Mouse (Mus musculus) forebrain, embryonic 10.5 days (tissue): ENCODE measurements around the gene Etv6. TPM values are rescaled to one million over a fixed set of nuclear protein-coding genes. Genes with fewer than 3 reads are reported as not detected.

Source experiments
- DNase-seq: peaks from one replicate; pipeline ENCODE4 v3.0.0-alpha.2; 2017; ENCODE audit warnings: low spot score; ENCODE audit errors: extremely low spot score
- H3K27ac ChIP-seq: fragments of 300-500 bp; sonication (generic); 2 replicates; pipeline ENCODE4 v1.5.1; 2016; ENCODE audit warnings: mild to moderate bottlenecking
- H3K27me3 ChIP-seq: fragments of 300-500 bp; sonication (generic); 2 replicates; pipeline ENCODE4 v1.6.1; 2016; ENCODE audit warnings: mild to moderate bottlenecking; ENCODE audit not compliant: poor library complexity, severe bottlenecking
- H3K36me3 ChIP-seq: fragments of 300-500 bp; sonication (generic); replicated peaks from 2 replicates; pipeline ENCODE4 v1.6.1; 2016; ENCODE audit warnings: mild to moderate bottlenecking, moderate library complexity
- H3K4me1 ChIP-seq: fragments of 300-500 bp; sonication (generic); 2 replicates; pipeline ENCODE4 v1.6.1; 2016
- H3K4me3 ChIP-seq: fragments of 300-500 bp; sonication (generic); 2 replicates; pipeline ENCODE4 v1.5.1; 2016; ENCODE audit warnings: mild to moderate bottlenecking, moderate library complexity
- H3K9me3 ChIP-seq: fragments of 300-500 bp; sonication (generic); 2 replicates; pipeline ENCODE4 v1.6.1; 2016; ENCODE audit warnings: mild to moderate bottlenecking, moderate library complexity
- WGBS: fragments of 180-500 bp; shearing (Covaris S2); methylation state at CpG from one replicate; pipeline ENCODE4 v1.1.7; 2016; 5-methylcytosine and 5-hydroxymethylcytosine counted together
- polyA plus RNA-seq: library from polyadenylated mRNA; unstranded; fragments of >200 nt; fragmentation: Nextera tagmentation; extraction: Ambion mirVana; gene quantifications from 2 replicates; pipeline ENCODE4 v1.2.1, GENCODE M21; 2016

The Etv6 gene
- polyA plus RNA-seq, 1 experiment from 2014 or later: 16.2 TPM

DNA sequence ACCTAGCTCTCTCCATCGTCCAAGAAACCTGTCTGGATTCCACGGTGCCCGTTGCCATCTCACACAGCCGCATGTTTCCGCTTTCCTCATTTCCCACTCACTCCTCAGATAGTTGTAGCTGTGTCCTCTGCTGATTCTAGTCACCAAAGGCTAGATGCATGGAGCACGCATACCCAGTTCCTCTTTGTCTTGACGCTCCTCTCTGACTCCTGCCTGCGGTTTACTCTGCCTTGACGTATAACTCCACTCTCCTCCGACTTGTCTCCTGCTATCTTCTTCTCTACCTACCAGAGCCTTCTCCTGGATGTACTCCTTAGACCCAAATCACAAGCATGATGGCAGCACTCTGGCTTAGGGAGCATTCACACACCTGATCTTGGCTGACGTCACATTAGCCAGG is 169.7 kb downstream of the Etv6 start:
- WGBS: 96% methylated on average over 11 of the region's 11 CpGs
- Histone ChIP-seq H3K9me3 (no peaks in the 10 kb centered on the region), H3K36me3 (no peaks in the 10 kb centered on the region), H3K4me3 (no peak overlapping the region), H3K27ac (peak overlapping the region; percentile 4; the same call in 1 of the 2 replicates), H3K27me3 (no peaks in the 10 kb centered on the region), H3K4me1 (peaks cover 31% of the 10 kb centered on the region)
- no peak for DNase-seq

DNA sequence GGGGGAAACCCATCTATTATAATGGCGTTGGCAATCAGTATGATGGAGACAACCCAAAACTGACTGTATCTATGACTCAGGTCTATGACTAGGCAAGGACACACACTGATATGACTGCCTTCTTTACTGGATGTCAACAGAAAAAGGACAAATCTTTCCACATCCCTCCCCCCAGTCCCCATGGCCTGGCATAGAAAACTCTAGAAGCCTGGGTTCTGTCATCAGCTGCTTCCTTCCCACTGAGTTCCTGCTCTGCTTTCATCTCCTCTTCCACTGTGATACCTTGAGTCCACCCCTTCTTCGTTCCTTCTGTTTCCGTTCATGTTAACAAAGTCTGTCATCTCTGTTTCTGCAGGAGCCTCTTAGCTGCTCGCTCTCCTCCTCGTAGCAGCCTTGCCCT is 170.2 kb downstream of the Etv6 start:
- H3K36me3 ChIP-seq: no peaks in the 10 kb centered on the region
- WGBS: 91% methylated on average over 5 of the region's 5 CpGs
- peaks cover 31% of the 10 kb centered on the region for H3K4me1 ChIP-seq
- DNase-seq: no peak
- no peak overlapping the region for H3K4me3 ChIP-seq
- no peaks in the 10 kb centered on the region for H3K9me3 ChIP-seq
- no peaks in the 10 kb centered on the region for H3K27me3 ChIP-seq
- H3K27ac ChIP-seq: no peak overlapping the region

DNA sequence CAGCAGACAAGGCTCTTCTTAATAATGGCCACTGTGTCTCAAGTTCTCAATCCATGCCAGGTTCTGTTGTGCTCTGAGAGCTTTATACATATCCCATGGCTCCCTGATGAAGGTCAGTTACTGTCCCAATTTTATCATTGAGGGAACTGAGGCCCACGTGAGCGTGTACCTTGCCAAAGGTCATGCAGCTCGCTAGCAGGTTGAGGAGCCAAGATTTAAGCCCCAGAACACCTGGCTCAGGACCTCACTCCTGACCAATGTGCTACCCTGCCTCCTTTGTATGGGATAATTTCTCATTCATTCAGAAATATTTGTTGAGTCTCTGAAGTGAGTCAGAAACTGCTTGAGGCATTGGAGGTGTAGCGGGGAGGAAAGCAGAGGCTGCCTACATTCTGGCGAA is 170.8 kb downstream of the Etv6 start:
- WGBS: 93% methylated on average over 5 of the region's 5 CpGs
- H3K4me1 ChIP-seq: peaks cover 31% of the 10 kb centered on the region

DNA sequence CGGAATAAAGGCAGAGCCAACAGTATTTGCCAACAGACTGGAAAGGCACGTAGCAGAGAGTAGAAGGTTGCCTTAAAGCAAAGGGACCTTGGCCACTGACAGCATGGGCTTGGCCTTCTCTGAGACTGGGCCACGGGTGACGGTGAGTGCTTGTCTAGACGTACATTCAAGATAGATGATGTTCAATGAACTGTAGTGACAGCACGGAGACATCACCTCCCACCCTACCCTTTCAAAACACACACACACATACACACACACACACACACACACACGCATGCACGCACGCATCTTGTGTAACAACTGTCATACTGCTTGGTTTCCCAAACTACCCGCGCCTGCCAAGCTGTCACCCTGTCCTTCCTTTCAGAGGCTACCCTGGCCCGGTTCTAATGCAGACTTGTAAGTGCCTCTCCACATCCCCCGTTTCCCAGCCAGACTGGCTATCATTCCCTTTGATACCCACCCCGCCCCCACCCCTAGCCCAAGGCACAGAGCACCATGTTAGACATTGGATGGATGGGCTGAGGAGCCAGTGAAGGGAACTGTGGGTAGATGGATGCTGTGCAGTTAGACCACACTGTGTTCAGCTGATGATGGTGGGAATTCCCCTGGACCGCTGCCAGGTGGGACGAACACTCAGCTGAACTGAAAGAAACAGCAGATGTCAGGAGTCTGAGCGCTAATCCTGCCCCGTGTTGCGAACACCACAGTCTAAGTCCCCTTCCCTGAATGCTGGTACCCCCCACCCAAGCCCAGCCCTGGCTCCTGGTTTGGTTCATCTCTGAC is 172.1 kb downstream of the Etv6 start:
- H3K9me3 ChIP-seq: no peaks in the 10 kb centered on the region
- no peak overlapping the region for H3K4me3 ChIP-seq
- peak overlapping the region; percentile 45; the same call in 1 of the 2 replicates for H3K27ac ChIP-seq
- H3K4me1 ChIP-seq: peaks cover 31% of the 10 kb centered on the region
- H3K27me3 ChIP-seq: no peaks in the 10 kb centered on the region
- 77% methylated on average over 19 of the region's 19 CpGs for WGBS
- H3K36me3 ChIP-seq: no peaks in the 10 kb centered on the region
- DNase-seq: no peak

More for the DNA sequence above, 170.8 kb downstream of the Etv6 start:
- DNase-seq: no peak
- Histone ChIP-seq H3K36me3 (no peaks in the 10 kb centered on the region), H3K27ac (no peak overlapping the region), H3K27me3 (no peaks in the 10 kb centered on the region), H3K9me3 (no peaks in the 10 kb centered on the region), H3K4me3 (no peak overlapping the region)

DNA sequence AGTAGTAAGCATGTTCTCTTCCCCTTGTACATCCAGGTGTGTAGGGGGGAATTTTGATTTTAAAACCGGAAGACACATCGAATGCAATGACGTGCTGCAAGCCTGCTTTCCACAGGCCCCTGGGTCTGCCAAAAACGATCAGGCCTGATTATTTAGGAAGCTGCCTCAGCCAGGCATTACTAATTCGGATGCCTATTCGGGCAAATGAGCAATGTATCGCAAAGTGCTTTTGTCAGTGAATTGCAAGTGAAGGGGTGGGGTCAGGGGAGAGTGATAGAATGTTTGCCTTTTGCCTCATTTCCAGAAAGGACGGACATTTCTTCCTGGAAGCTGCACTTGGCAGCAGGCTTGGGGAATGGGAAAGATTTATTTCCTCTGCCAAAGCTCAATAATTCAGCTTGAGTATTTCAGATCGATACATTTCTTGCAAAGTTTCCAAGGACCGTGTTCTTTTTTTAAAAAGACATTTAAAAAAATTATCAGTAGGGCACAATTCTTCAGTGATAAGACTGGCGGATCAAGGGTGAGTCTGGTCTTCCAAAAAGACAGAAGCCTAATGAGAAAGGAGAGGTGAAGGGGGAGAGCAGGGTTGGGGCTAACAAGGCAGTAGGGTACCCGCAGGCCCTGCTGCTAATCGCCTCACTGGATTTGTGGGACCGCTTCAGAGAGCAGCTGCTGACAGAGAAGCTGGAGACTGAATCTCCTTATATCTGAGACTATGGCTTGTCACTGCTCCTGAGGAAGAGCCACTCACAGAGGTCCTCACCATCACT is 172.9 kb downstream of the Etv6 start:
- Histone ChIP-seq H3K27me3 (no peaks in the 10 kb centered on the region), H3K9me3 (no peaks in the 10 kb centered on the region), H3K27ac (peak overlapping the region; percentile 45; the same call in 1 of the 2 replicates), H3K4me3 (no peak overlapping the region), H3K36me3 (no peaks in the 10 kb centered on the region), H3K4me1 (peaks cover 31% of the 10 kb centered on the region)
- WGBS: 72% methylated on average over 14 of the region's 14 CpGs
- no peak for DNase-seq

DNA sequence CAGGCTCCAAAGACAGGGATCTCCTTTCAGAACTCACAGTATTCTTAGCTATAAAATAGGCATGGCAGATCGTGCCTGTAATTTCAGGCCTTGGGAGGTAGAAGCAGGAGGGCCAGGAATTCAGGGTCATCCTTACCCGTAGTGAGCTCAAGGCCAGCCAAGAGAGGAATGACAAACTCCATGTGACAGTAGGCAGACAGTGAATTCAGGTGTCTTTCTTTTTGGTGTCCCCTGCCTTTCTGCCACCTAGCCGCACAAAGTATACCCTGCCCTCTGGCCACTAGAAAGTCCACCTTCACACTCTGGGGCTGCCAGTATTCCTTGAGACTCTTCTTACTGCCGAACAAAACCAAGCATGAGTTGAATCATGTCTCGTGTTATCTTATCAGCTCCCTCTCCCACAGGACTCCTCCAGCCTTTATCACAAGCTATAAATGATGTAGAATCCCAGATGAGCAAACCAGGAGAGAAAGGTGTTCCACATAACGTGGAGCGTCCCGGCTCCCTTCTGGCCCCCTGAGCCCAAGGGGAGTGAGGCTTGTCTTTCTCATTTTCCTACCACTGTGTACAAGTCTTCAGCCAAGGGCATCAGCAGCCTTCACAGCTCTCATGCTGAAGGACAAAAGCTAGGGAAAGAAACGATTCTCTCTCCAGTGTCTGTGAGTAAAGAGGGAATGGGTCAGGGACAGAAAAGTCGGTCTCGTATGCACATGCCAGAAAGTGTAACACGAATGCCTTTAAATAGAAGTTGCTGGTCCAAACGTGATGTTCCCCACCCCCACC is 175.4 kb downstream of the Etv6 start:
- Histone ChIP-seq H3K27ac (no peak overlapping the region), H3K9me3 (no peaks in the 10 kb centered on the region), H3K27me3 (no peaks in the 10 kb centered on the region), H3K4me1 (peaks cover 28% of the 10 kb centered on the region), H3K4me3 (no peak overlapping the region), H3K36me3 (no peaks in the 10 kb centered on the region; the same call in 1 of the 2 replicates)
- no peak for DNase-seq
- 85% methylated on average over 13 of the region's 13 CpGs for WGBS

DNA sequence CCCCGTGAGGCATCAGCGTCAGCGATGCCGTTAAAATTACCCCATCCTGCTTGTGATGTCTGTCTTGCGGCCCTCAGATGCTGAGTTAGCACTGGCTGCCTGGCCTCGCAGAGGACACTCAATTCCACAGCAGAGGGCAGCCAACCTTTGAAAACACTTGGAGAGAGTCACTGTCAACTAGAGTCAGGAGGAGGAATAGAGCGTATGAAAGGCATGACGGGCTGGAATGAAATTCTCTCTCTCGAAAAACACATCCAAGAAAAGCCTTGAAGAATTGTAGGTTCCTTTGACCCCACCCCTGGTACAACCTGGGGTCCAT is 175.9 kb downstream of the Etv6 start:
- Histone ChIP-seq H3K27me3 (no peaks in the 10 kb centered on the region), H3K4me3 (no peak overlapping the region), H3K9me3 (no peaks in the 10 kb centered on the region), H3K36me3 (no peaks in the 10 kb centered on the region; the same call in 1 of the 2 replicates), H3K27ac (no peak overlapping the region), H3K4me1 (peaks cover 27% of the 10 kb centered on the region)
- no peak for DNase-seq
- WGBS: 94% methylated on average over 9 of the region's 9 CpGs

DNA sequence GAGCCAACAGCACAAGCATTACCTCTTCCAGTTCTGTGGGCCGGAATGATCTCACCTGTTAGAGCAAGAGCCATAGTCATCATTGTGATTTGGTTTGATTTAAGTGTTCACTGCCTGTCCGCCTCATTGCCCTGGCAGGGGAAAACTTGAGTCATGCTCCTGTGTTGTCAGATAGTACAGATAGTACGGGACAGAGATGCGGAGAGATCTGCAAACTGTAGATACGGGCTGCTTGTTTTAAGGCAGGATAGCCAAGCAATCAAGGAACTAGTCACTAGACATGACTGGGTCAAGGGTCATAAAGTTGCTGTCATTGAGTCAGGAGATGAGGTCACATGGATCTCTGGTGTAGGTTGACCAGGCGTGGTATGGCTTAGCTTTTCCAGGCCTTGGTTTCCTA is 182.2 kb downstream of the Etv6 start:
- 91% methylated on average over 6 of the region's 6 CpGs for WGBS
- Histone ChIP-seq H3K27ac (no peak overlapping the region), H3K4me3 (no peak overlapping the region), H3K27me3 (no peaks in the 10 kb centered on the region), H3K4me1 (peaks cover 10% of the 10 kb centered on the region), H3K36me3 (peaks cover 1% of the 10 kb centered on the region; the same call in 1 of the 2 replicates), H3K9me3 (no peaks in the 10 kb centered on the region)
- DNase-seq: no peak

DNA sequence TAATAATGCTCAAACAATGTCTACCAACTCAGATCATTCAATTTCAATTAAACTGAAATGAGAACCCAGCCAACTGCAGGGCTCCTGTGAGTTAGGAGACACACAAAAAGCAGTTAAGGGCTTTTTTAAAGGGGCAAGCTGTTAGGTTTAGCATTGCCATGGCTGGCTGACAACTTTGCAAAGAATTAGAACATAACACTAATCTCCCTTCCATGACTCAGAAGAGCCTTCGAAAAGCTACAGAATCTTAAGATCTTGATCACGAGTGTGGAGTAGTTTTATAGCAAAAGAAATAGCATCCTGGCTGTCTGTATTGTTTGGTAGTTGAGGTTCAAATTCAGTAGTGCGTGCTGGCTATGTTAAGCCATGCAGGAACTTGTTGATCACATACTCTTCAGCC is 182.9 kb downstream of the Etv6 start:
- Histone ChIP-seq H3K36me3 (peaks cover 8% of the 10 kb centered on the region), H3K9me3 (no peaks in the 10 kb centered on the region), H3K4me1 (peaks cover 14% of the 10 kb centered on the region), H3K27ac (no peak overlapping the region), H3K4me3 (no peak overlapping the region), H3K27me3 (no peaks in the 10 kb centered on the region)
- WGBS: 88% methylated on average over 3 of the region's 3 CpGs
- no peak for DNase-seq

DNA sequence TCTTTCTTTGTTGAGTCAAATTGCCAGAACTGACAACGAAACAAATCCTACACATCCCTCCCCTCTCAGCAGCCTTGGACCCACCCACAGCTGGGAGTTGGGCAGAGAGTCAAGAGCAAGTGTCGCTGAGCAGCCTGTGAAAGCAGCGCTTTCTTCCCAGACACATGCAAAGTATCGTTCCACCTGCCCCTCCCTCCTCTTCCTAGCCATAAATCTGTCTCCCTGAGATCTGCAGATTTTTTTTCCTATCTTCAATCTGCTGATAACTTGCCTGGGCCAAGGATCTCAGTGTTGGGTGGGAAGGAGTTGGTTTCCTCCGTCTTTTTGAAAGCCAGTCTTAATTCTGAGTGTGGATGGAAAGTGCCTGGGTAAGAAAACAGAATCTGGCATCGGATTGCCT is 183.9 kb downstream of the Etv6 start:
- Histone ChIP-seq H3K27me3 (no peaks in the 10 kb centered on the region), H3K9me3 (no peaks in the 10 kb centered on the region), H3K36me3 (peaks cover 14% of the 10 kb centered on the region; the same call in 1 of the 2 replicates), H3K27ac (no peak overlapping the region), H3K4me1 (peaks cover 14% of the 10 kb centered on the region), H3K4me3 (no peak overlapping the region)
- DNase-seq: no peak
- 82% methylated on average over 6 of the region's 6 CpGs for WGBS

DNA sequence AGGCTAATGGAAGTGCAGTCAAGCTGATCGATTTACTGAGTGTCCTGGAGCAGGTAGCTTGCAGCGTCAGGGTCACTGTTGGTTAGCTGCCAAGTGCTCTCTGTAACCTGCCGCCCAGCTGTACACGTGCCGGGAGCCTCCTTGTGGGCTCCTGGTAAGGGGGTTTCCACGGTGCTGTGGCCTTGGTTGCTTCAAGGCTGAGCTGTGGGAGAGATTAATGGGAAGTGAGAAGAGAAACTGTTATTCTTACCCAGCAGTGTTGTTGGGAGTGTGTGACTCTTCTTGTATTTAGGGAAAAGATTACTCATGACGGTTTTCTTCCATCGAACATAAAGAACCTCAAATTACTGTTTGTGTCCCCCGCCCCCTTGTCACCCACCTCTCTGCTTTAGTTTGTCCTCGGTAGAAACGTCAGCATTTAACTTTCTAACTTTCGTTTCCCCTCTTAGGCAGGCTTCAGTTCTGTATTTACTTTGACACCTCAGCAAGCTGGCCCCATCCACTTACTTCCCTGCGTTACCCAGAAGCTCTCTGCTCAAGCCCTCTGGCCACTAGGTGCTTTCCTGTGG is 184.8 kb downstream of the Etv6 start:
- 91% methylated on average over 13 of the region's 13 CpGs for WGBS
- peaks cover 14% of the 10 kb centered on the region for H3K4me1 ChIP-seq
- peaks cover 23% of the 10 kb centered on the region for H3K36me3 ChIP-seq
- H3K9me3 ChIP-seq: no peaks in the 10 kb centered on the region
- no peak overlapping the region for H3K4me3 ChIP-seq
- H3K27ac ChIP-seq: no peak overlapping the region
- no peak for DNase-seq
- H3K27me3 ChIP-seq: no peaks in the 10 kb centered on the region

DNA sequence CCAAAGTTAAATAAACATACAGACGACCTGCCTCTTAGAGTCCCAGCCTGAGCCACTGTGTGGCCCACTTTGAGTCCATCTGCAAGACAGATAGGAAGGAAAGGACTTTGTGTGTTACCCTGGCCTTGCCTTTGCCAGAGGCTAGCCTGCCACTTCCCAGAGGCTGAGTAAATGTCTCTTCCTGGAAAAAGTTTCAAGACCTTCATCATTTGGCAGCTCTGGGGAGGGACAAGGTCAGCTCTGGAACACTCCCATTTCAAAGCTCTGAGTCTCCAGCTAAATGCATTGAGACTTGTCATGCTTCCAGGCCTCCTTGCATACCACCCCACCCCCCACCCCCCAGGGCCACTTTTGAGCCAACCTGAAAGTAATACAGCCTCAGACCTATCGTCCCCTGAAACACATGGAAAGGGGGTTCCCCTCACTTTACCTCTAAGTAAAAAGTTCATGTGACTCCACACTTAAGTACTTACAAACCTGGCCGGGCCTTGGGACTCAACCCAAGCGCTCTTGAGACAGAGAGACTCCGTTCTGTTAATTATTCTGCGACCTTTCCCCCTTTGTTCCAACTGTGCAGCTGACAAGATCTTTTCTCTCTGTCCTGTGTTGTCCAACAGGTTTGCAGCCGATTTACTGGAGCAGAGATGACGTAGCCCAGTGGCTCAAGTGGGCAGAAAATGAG is 186.9 kb downstream of the Etv6 start:
- no peaks in the 10 kb centered on the region for H3K9me3 ChIP-seq
- 31% methylated on average over 8 of the region's 8 CpGs for WGBS
- no peak for DNase-seq
- H3K27me3 ChIP-seq: no peaks in the 10 kb centered on the region
- H3K4me3 ChIP-seq: no peak overlapping the region
- 0 out of 2 replicates have a peak overlapping the region, but pooled peaks have one; percentile 25 for H3K27ac ChIP-seq
- peaks cover 14% of the 10 kb centered on the region for H3K4me1 ChIP-seq
- H3K36me3 ChIP-seq: peaks cover 36% of the 10 kb centered on the region
